Mouse (Mus musculus): Measurements from ENCODE around the gene Eea1.
"Not testable (repeated sequence)": the region's sequence is repeated elsewhere in the genome, so short reads cannot be mapped to it uniquely, and the experiment has no call there.

The Eea1 gene

GRCm38 (mm10) chr10:96075403-96075802, 135.0 kb downstream of the Eea1 start:
- DNase-seq = no peak

GRCm38 (mm10) chr10:96075880-96076279, 135.4 kb downstream of the Eea1 start:
- no peak for DNase-seq

- no peak for DNase-seq
Measured at GRCm38 (mm10) chr10:96076461-96076860, 136.0 kb downstream of the Eea1 start.

- DNase-seq = not testable (repeated sequence)
Measured at GRCm38 (mm10) chr10:96077480-96078066, 137.1 kb downstream of the Eea1 start.

GRCm38 (mm10) chr10:96079823-96080222, 139.4 kb downstream of the Eea1 start:
- no peak for DNase-seq

- DNase-seq = no peak
Measured at GRCm38 (mm10) chr10:96080440-96081381, 140.3 kb downstream of the Eea1 start.

- DNase-seq = no peak
Measured at GRCm38 (mm10) chr10:96082203-96082602, 141.8 kb downstream of the Eea1 start.

- no peak for DNase-seq
Measured at GRCm38 (mm10) chr10:96089744-96090143, 149.3 kb downstream of the Eea1 start.

- DNase-seq = no peak
Measured at GRCm38 (mm10) chr10:96090388-96090787, 149.9 kb downstream of the Eea1 start.

GRCm38 (mm10) chr10:96093890-96094531, 153.6 kb downstream of the Eea1 start:
- no peak for DNase-seq

GRCm38 (mm10) chr10:96094559-96094958, 154.1 kb downstream of the Eea1 start:
- no peak for DNase-seq
